Comparison of ENCODE assay signal across 8 mouse cellular contexts in the genomic region with DNA sequence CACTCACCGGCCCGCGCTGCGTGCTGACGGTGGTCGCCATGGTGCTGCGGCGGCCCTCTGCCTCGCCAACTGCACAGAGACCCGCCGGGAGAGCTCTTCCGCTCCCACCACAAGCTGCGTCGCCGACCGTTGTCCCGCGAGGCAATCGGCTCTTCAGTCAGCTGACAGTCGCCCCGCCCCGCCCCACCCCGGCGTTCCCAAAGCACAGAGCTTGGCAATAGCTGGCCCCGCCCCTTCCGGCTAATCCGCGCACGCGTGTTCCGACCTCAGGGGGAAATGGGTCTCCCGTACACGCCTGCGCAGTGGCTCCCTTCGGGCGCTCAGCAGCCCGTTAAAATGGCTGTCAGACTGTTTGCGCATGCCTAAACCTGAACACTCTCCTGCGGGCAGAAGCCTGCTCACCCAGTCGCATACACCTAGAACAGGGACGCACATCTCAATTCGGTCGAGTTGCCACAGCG. TPM values are rescaled to one million over a fixed set of nuclear protein-coding genes. Genes with fewer than 3 reads are reported as not detected.
A peak's percentile ranks its signal among the peaks of the same experiment; 100 is the strongest.
DNase-seq lines count a peak whose midpoint lies in the region; ATAC-seq and TF ChIP-seq lines count a peak whose summit lies in the region.

No protein-coding gene starts in this region.

- TF ChIP-seq POLR2A in kidney, adult 2 months (IDR thresholded peaks at IDR 0.05; ENCODE audit: low read depth, low read length) = peak; percentile 42
- TF ChIP-seq POLR2A in spleen, adult 2 months (IDR thresholded peaks at IDR 0.05; ENCODE audit: low read depth, low read length) = peak; percentile 73

- H3K9me3 ChIP-seq in embryonic facial prominence, embryonic 13.5 days = no peaks in the 10 kb centered on the region
- no peaks in the 10 kb centered on the region for H3K9me3 ChIP-seq in limb, embryonic 12.5 days
- no peaks in the 10 kb centered on the region for H3K9me3 ChIP-seq in midbrain, embryonic 15.5 days

- peak; percentile 93 for ATAC-seq in embryonic facial prominence, embryonic 13.5 days (ENCODE audit: insufficient number of reproducible peaks, insufficient read depth, low FRiP score, low TSS enrichment, low read depth)
- ATAC-seq in limb, embryonic 12.5 days (ENCODE audit: insufficient number of reproducible peaks, insufficient read depth, low FRiP score, low TSS enrichment, low read depth) = peak; percentile 96
- peak; percentile 96 for ATAC-seq in midbrain, embryonic 15.5 days (replicated peaks)

- peak overlapping the region; percentile 60 for H3K27ac ChIP-seq in embryonic facial prominence, embryonic 13.5 days
- H3K27ac ChIP-seq in kidney, adult 2 months (ENCODE audit: insufficient read depth, low read depth, low read length) = peak overlapping the region; percentile 80
- H3K27ac ChIP-seq in limb, embryonic 12.5 days = peak overlapping the region; percentile 73; the same call in 1 of the 2 replicates
- H3K27ac ChIP-seq in midbrain, embryonic 15.5 days = peak overlapping the region; percentile 85
- H3K27ac ChIP-seq in spleen, adult 2 months (ENCODE audit: insufficient read depth, low read length) = peak overlapping the region; percentile 50

- DNase-seq in 3134 (ENCODE audit: extremely low read depth, insufficient read length, low spot score) = peak; percentile 95
- peak; percentile 100 for DNase-seq in adrenal gland, postnatal 36 days
- DNase-seq in heart, adult 18-20 months = peak; percentile 99 to 100
- peak; percentile 99 for DNase-seq in kidney, adult 2 months
- peak; percentile 97 to 100 for DNase-seq in spleen, adult 2 months (ENCODE audit: low read depth in 1 of 2, low spot score in 2 of 2)

- no peaks in the 10 kb centered on the region for H3K36me3 ChIP-seq in embryonic facial prominence, embryonic 13.5 days
- no peaks in the 10 kb centered on the region for H3K36me3 ChIP-seq in kidney, adult 2 months (ENCODE audit: control insufficient read depth, insufficient read depth, low read length)
- H3K36me3 ChIP-seq in limb, embryonic 12.5 days = no peaks in the 10 kb centered on the region; the same call in 1 of the 2 replicates
- H3K36me3 ChIP-seq in midbrain, embryonic 15.5 days (replicated peaks) = no peaks in the 10 kb centered on the region
- H3K36me3 ChIP-seq in spleen, adult 2 months (ENCODE audit: control insufficient read depth, insufficient read depth, low read length) = no peaks in the 10 kb centered on the region

- peak overlapping the region; percentile 92 for H3K9ac ChIP-seq in embryonic facial prominence, embryonic 13.5 days
- peak overlapping the region; percentile 91 for H3K9ac ChIP-seq in limb, embryonic 12.5 days (replicated peaks)
- peak overlapping the region; percentile 82 for H3K9ac ChIP-seq in midbrain, embryonic 15.5 days

- TF ChIP-seq CTCF in kidney, adult 2 months (conservative IDR thresholded peaks at IDR 0.05; ENCODE audit: insufficient read depth, insufficient read length, low read depth, low read length) = 0 out of 2 replicates have a peak, but pooled peaks have one; percentile 3
- no peak for TF ChIP-seq CTCF in spleen, adult 2 months (IDR thresholded peaks at IDR 0.05; ENCODE audit: extremely low read depth, insufficient read depth, insufficient read length, insufficient replicate concordance)

- H3K4me3 ChIP-seq in embryonic facial prominence, embryonic 13.5 days = peak overlapping the region; percentile 83
- H3K4me3 ChIP-seq in kidney, adult 2 months (ENCODE audit: insufficient read depth, low read depth, low read length) = peak overlapping the region; percentile 79
- H3K4me3 ChIP-seq in limb, embryonic 12.5 days (replicated peaks) = peak overlapping the region; percentile 86
- peak overlapping the region; percentile 79 for H3K4me3 ChIP-seq in midbrain, embryonic 15.5 days
- H3K4me3 ChIP-seq in spleen, adult 2 months (ENCODE audit: extremely low read depth, insufficient read depth, insufficient read length) = peak overlapping the region; percentile 82

- peaks cover 26% of the 10 kb centered on the region for H3K4me1 ChIP-seq in embryonic facial prominence, embryonic 13.5 days
- H3K4me1 ChIP-seq in kidney, adult 2 months (ENCODE audit: control insufficient read depth, insufficient read depth, low read length) = peaks cover 19% of the 10 kb centered on the region
- H3K4me1 ChIP-seq in limb, embryonic 12.5 days (replicated peaks) = peaks cover 16% of the 10 kb centered on the region
- peaks cover 36% of the 10 kb centered on the region for H3K4me1 ChIP-seq in midbrain, embryonic 15.5 days
- peaks cover 10% of the 10 kb centered on the region; the same call in 1 of the 2 replicates for H3K4me1 ChIP-seq in spleen, adult 2 months (ENCODE audit: control insufficient read depth, insufficient read depth, insufficient read length)

- peaks cover 16% of the 10 kb centered on the region; the same call in 1 of the 2 replicates for H3K27me3 ChIP-seq in embryonic facial prominence, embryonic 13.5 days
- H3K27me3 ChIP-seq in kidney, adult 2 months (replicated peaks; ENCODE audit: control insufficient read depth, insufficient read depth, low read length) = peaks cover 1% of the 10 kb centered on the region; the same call in 1 of the 2 replicates
- peaks cover 5% of the 10 kb centered on the region for H3K27me3 ChIP-seq in limb, embryonic 12.5 days
- peaks cover 5% of the 10 kb centered on the region for H3K27me3 ChIP-seq in midbrain, embryonic 15.5 days (replicated peaks)
- no peaks in the 10 kb centered on the region for H3K27me3 ChIP-seq in spleen, adult 2 months (ENCODE audit: control insufficient read depth, insufficient read depth, low read length)

- H3K4me2 ChIP-seq in embryonic facial prominence, embryonic 13.5 days = peak overlapping the region; percentile 85
- H3K4me2 ChIP-seq in limb, embryonic 12.5 days = peak overlapping the region; percentile 84
- H3K4me2 ChIP-seq in midbrain, embryonic 15.5 days = peak overlapping the region; percentile 83

- under 1% methylated on average over 44 of the region's 44 CpGs for WGBS in embryonic facial prominence, embryonic 13.5 days
- WGBS in kidney, adult 2 months = under 1% methylated on average over 44 of the region's 44 CpGs
- WGBS in limb, embryonic 12.5 days = under 1% methylated on average over 44 of the region's 44 CpGs
- WGBS in midbrain, embryonic 15.5 days = under 1% methylated on average over 44 of the region's 44 CpGs
- under 1% methylated on average over 44 of the region's 44 CpGs for WGBS in spleen, adult 2 months

RNA-seq across cellular contexts. Expression of a gene that starts 16.0 kb away (rescaled TPM):
- total RNA-seq in adrenal gland, postnatal 36 days (2021) = 10 to 100 TPM; 60.4 to 61.2 TPM
- 40.9 and 42.6 TPM in 2 replicates for polyA plus RNA-seq in embryonic facial prominence, embryonic 13.5 days (2015; fragmentation: Nextera tagmentation; extraction: Ambion mirVana)
- 10 to 100 TPM; 50.9 to 54.4 TPM for total RNA-seq in heart, adult 18-20 months (2021)
- 86.2 and 92.3 TPM in 2 replicates for polyA plus RNA-seq in kidney, adult 2 months (2012; rRNA removed)
- 38.5 and 41.2 TPM in 2 replicates for polyA plus RNA-seq in limb, embryonic 12.5 days (2016; fragmentation: Nextera tagmentation; extraction: Ambion mirVana)
- polyA plus RNA-seq in midbrain, embryonic 15.5 days (2015; fragmentation: Nextera tagmentation; extraction: Ambion mirVana) = 82.6 TPM in 2 replicates
- 40.8 and 49.4 TPM in 2 replicates for polyA plus RNA-seq in spleen, adult 2 months (2012; rRNA removed)

RNA-seq across cellular contexts. Expression of a gene that starts 47.3 kb away (rescaled TPM):
- total RNA-seq in adrenal gland, postnatal 36 days (2021) = 1 to 10 TPM; 1.6 to 2.1 TPM
- polyA plus RNA-seq in embryonic facial prominence, embryonic 13.5 days (2015; fragmentation: Nextera tagmentation; extraction: Ambion mirVana) = 1.1 and 1.2 TPM in 2 replicates
- under 1 TPM; 0.15 to 0.39 TPM for total RNA-seq in heart, adult 18-20 months (2021)
- 0.31 and 0.52 TPM in 2 replicates for polyA plus RNA-seq in kidney, adult 2 months (2012; rRNA removed)
- 0.31 and 0.84 TPM in 2 replicates for polyA plus RNA-seq in limb, embryonic 12.5 days (2016; fragmentation: Nextera tagmentation; extraction: Ambion mirVana)
- polyA plus RNA-seq in midbrain, embryonic 15.5 days (2015; fragmentation: Nextera tagmentation; extraction: Ambion mirVana) = 24.7 and 25.9 TPM in 2 replicates
- polyA plus RNA-seq in spleen, adult 2 months (2012; rRNA removed) = 0.67 and 1.6 TPM in 2 replicates

Comparison
In these comparisons a context has a peak if more than half of its experiments do, and no peak if none do; other contexts are left out.
1. Peak in every context shown above with its lines: DNase-seq, ATAC-seq, H3K4me3 ChIP-seq and H3K27ac ChIP-seq.
2. RNA of a gene that starts 47.3 kb away (polyA plus RNA-seq): 24.7 to 25.9 TPM in midbrain, embryonic 15.5 days; 1.1 to 1.2 TPM in embryonic facial prominence, embryonic 13.5 days, 0.31 to 0.84 TPM in limb, embryonic 12.5 days, 0.67 to 1.6 TPM in spleen, adult 2 months and 0.31 to 0.52 TPM in kidney, adult 2 months; every median in the first group is over 10 times any median in the second.